Mouse (Mus musculus): Measurements from ENCODE around the gene Il27. TPM values are rescaled to one million over a fixed set of nuclear protein-coding genes. Genes with fewer than 3 reads are reported as not detected.

The Il27 gene
- polyA plus RNA-seq, 1 experiment from 2014 or later, result 0.31 TPM

DNA sequence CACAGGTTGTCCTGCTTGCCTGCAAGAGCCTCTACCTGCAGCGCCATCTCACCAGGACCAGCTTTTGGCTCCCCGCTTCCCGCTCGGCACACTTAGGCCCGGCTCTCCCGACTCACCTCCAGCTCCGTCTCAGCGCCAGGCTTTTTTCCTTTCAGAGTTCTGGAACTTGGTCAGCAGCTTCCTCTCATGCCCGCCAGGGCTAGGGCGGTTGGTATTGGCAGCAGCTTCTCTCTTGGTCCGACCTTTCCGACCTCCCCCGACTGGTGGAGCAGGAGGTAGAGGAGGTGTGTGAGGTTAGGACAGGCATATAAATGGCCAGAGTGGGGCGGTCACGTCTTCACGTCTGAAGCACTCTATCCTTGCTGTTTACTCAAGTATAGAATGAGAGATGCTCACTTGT lies 30.0 kb upstream of the Il27 start:
- H3K9me3 ChIP-seq (ENCODE audit: low read length), result no peaks in the 10 kb centered on the region
- peak overlapping the region; percentile 35 for H3K9ac ChIP-seq (replicated peaks; ENCODE audit: low read depth)
- peak overlapping the region; percentile 65 for H3K27ac ChIP-seq (ENCODE audit: low read length)
- H3K36me3 ChIP-seq (ENCODE audit: insufficient read depth, low read length), result no peaks in the 10 kb centered on the region
- peak overlapping the region; percentile 36 for H3K4me3 ChIP-seq (ENCODE audit: low read depth, low read length)
- H3K4me2 ChIP-seq (replicated peaks; ENCODE audit: low read depth, low read length), result peak overlapping the region; percentile 52
- WGBS, result 42% methylated on average over 16 of the region's 16 CpGs
- H3K27me3 ChIP-seq (replicated peaks; ENCODE audit: insufficient read depth, low read length), result no peaks in the 10 kb centered on the region
- DNase-seq (ENCODE audit: low spot score) (peak; percentile 39), ATAC-seq (0 out of 2 replicates have a peak, but pooled peaks have one; percentile 4)
- no peak for TF ChIP-seq EP300 (IDR thresholded peaks at IDR 0.05)
- TF ChIP-seq CTCF (IDR thresholded peaks at IDR 0.05), result 0 out of 2 replicates have a peak, but pooled peaks have one; percentile 14
- H3K4me1 ChIP-seq (ENCODE audit: insufficient read depth, low read depth, low read length), result peaks cover 7% of the 10 kb centered on the region

- no peak for ATAC-seq
- H3K4me1 ChIP-seq (ENCODE audit: insufficient read depth, low read depth, low read length), result peaks cover 7% of the 10 kb centered on the region
- H3K36me3 ChIP-seq (ENCODE audit: insufficient read depth, low read length), result no peaks in the 10 kb centered on the region
- H3K4me2 ChIP-seq (replicated peaks; ENCODE audit: low read depth, low read length), result peak overlapping the region; percentile 52
- 63% methylated on average over 1 of the region's 1 CpGs for WGBS
- no peaks in the 10 kb centered on the region for H3K9me3 ChIP-seq (ENCODE audit: low read length)
- TF ChIP-seq CTCF (IDR thresholded peaks at IDR 0.05) (no peak), EP300 (IDR thresholded peaks at IDR 0.05) (no peak)
- H3K4me3 ChIP-seq (ENCODE audit: low read depth, low read length), result no peak overlapping the region
- no peak overlapping the region for H3K9ac ChIP-seq (replicated peaks; ENCODE audit: low read depth)
- no peak overlapping the region for H3K27ac ChIP-seq (ENCODE audit: low read length)
- no peak for DNase-seq (ENCODE audit: low spot score)
- no peaks in the 10 kb centered on the region for H3K27me3 ChIP-seq (replicated peaks; ENCODE audit: insufficient read depth, low read length)
Measured at GRCm38 (mm10) chr7:126623381-126623780, 28.6 kb upstream of the Il27 start.

DNA sequence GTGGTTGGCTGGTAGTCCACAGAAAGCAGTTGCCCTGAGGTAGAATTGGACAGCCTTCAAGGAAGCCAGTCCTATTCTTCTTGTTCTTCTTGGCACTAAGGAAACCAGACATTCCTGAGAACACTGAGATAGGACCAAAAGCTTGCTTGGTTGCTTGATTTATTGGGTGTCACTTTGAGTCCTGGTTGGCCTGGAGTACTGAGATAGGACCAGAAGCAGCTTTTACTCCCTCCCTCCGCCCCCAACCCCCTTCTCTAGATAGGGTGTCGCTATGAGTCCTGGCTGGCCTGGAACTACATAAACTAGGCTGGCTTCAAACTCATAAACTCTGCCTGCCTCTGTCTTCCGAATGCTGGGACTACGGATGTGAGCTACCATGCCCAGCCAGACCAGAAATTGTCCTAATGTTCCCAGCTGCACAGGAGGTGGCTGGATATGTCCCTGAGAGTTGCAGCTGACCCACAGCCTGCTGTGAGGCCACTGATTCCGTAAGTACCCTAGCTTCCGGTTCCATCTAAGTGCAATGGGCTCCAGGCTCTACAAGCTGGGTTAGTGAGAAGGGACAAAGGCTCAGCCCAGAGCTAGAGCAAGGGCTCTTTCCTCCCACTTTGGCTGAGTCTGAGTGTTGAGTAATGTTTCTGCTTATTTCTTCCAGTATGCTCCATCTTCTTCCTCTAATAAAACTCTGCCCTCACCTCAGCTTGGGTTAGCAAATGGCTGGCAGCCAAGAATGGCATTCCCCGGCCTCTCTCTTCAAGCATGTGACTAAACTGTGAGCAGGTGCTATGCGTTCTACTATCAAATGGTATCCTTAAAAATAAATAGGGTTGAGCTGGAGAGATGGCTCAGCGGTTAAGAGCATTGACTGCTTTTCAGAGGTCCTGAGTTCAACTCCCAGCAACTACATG lies 27.0 kb upstream of the Il27 start:
- H3K4me3 ChIP-seq (ENCODE audit: low read depth, low read length), result no peak overlapping the region
- 46% methylated on average over 9 of the region's 9 CpGs for WGBS
- H3K4me1 ChIP-seq (ENCODE audit: insufficient read depth, low read depth, low read length), result peaks cover 7% of the 10 kb centered on the region
- H3K4me2 ChIP-seq (replicated peaks; ENCODE audit: low read depth, low read length), result no peak overlapping the region
- H3K27ac ChIP-seq (ENCODE audit: low read length), result peak overlapping the region; percentile 43; the same call in 1 of the 2 replicates
- no peak for TF ChIP-seq CTCF (IDR thresholded peaks at IDR 0.05)
- no peak for TF ChIP-seq EP300 (IDR thresholded peaks at IDR 0.05)
- peak; percentile 72 for DNase-seq (ENCODE audit: low spot score)
- ATAC-seq, result peak; percentile 29
- no peaks in the 10 kb centered on the region for H3K27me3 ChIP-seq (replicated peaks; ENCODE audit: insufficient read depth, low read length)
- H3K9ac ChIP-seq (replicated peaks; ENCODE audit: low read depth), result no peak overlapping the region
- no peaks in the 10 kb centered on the region for H3K9me3 ChIP-seq (ENCODE audit: low read length)
- no peaks in the 10 kb centered on the region for H3K36me3 ChIP-seq (ENCODE audit: insufficient read depth, low read length)

DNA sequence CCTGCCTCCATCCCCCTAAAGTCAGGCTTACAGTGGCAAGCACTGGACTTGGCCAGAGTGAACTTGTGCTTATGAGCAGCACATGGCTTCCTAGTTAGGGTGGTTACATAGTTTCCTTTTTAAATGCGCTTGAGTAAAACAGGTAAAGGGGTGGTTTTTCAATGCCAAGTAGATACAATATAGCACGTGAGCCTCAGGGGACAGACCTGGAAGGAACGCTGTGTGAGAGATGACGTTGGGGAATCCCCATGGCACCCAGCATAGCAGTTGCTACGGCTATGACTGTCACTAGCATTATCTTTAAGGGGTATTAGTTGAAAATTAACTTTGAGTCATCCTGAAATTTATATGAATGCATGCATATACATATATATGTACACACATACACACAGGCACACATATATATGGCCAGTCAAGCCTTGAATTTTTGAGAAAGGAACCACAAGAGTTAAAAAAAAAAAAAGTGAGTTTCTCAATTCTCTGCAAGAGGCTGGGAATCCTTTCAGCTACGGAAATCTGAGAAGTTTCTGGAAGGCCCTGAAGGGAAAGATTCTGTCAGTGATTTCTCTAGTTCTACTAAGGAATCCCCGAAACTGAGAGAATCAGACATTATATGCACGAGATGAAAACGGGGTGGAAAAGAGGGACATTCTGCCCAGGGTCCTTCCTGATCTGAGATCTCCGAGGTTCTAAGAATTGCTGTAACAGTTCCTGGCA lies 25.0 kb upstream of the Il27 start:
- Histone ChIP-seq H3K4me2 (replicated peaks; ENCODE audit: low read depth, low read length) (no peak overlapping the region), H3K36me3 (ENCODE audit: insufficient read depth, low read length) (no peaks in the 10 kb centered on the region), H3K4me3 (ENCODE audit: low read depth, low read length) (no peak overlapping the region), H3K9ac (replicated peaks; ENCODE audit: low read depth) (no peak overlapping the region), H3K27ac (ENCODE audit: low read length) (no peak overlapping the region; the same call in 1 of the 2 replicates), H3K27me3 (replicated peaks; ENCODE audit: insufficient read depth, low read length) (no peaks in the 10 kb centered on the region), H3K4me1 (ENCODE audit: insufficient read depth, low read depth, low read length) (peaks cover 4% of the 10 kb centered on the region; the same call in 1 of the 2 replicates), H3K9me3 (ENCODE audit: low read length) (no peaks in the 10 kb centered on the region)
- ATAC-seq, result no peak
- WGBS, result 62% methylated on average over 10 of the region's 10 CpGs
- DNase-seq (ENCODE audit: low spot score), result peak; percentile 61
- TF ChIP-seq CTCF (IDR thresholded peaks at IDR 0.05) (no peak), EP300 (IDR thresholded peaks at IDR 0.05) (no peak)

- DNase-seq (ENCODE audit: low spot score) (no peak), ATAC-seq (no peak)
- TF ChIP-seq EP300 (IDR thresholded peaks at IDR 0.05) (no peak), CTCF (IDR thresholded peaks at IDR 0.05) (peak; percentile 25)
- WGBS, result 58% methylated on average over 3 of the region's 3 CpGs
- no peaks in the 10 kb centered on the region for H3K27me3 ChIP-seq (replicated peaks; ENCODE audit: insufficient read depth, low read length)
- H3K27ac ChIP-seq (ENCODE audit: low read length), result no peak overlapping the region
- no peaks in the 10 kb centered on the region for H3K9me3 ChIP-seq (ENCODE audit: low read length)
- H3K36me3 ChIP-seq (ENCODE audit: insufficient read depth, low read length), result no peaks in the 10 kb centered on the region
- H3K4me2 ChIP-seq (replicated peaks; ENCODE audit: low read depth, low read length), result no peak overlapping the region
- H3K4me1 ChIP-seq (ENCODE audit: insufficient read depth, low read depth, low read length), result peaks cover 3% of the 10 kb centered on the region; the same call in 1 of the 2 replicates
- no peak overlapping the region for H3K9ac ChIP-seq (replicated peaks; ENCODE audit: low read depth)
- H3K4me3 ChIP-seq (ENCODE audit: low read depth, low read length), result no peak overlapping the region
Measured at GRCm38 (mm10) chr7:126616707-126617106, 22.0 kb upstream of the Il27 start.

GRCm38 (mm10) chr7:126612736-126613135 lies 18.0 kb upstream of the Il27 start:
- TF ChIP-seq CTCF (IDR thresholded peaks at IDR 0.05), result no peak
- TF ChIP-seq EP300 (IDR thresholded peaks at IDR 0.05), result no peak
- no peak overlapping the region for H3K9ac ChIP-seq (replicated peaks; ENCODE audit: low read depth)
- H3K4me2 ChIP-seq (replicated peaks; ENCODE audit: low read depth, low read length), result no peak overlapping the region
- no peaks in the 10 kb centered on the region for H3K36me3 ChIP-seq (ENCODE audit: insufficient read depth, low read length)
- 73% methylated on average over 3 of the region's 3 CpGs for WGBS
- DNase-seq (ENCODE audit: low spot score), result no peak
- H3K4me1 ChIP-seq (ENCODE audit: insufficient read depth, low read depth, low read length), result no peaks in the 10 kb centered on the region
- no peak overlapping the region for H3K4me3 ChIP-seq (ENCODE audit: low read depth, low read length)
- no peaks in the 10 kb centered on the region for H3K9me3 ChIP-seq (ENCODE audit: low read length)
- no peak overlapping the region for H3K27ac ChIP-seq (ENCODE audit: low read length)
- no peaks in the 10 kb centered on the region for H3K27me3 ChIP-seq (replicated peaks; ENCODE audit: insufficient read depth, low read length)
- ATAC-seq, result no peak

All from lung, postnatal 0 days (tissue).